Mouse (Mus musculus): ENCODE results near the gene Gucy2c. TPM values are rescaled to one million over a fixed set of nuclear protein-coding genes. Genes with fewer than 3 reads are reported as not detected.
A peak's percentile ranks its signal among the peaks of the same experiment; 100 is the strongest.

The Gucy2c gene
- not detected in 2 replicates for polyA plus RNA-seq (2012; ENCODE audit: insufficient read depth, low replicate concordance)

- Histone ChIP-seq H3K4me1 (no peaks in the 10 kb centered on the region), H3K9me3 (no peaks in the 10 kb centered on the region; the same call in 1 of the 2 replicates), H3K4me3 (replicated peaks) (no peak within 1 kb of the TSS), H3K27me3 (replicated peaks) (peaks cover 4% of the 10 kb centered on the region), H3K36me3 (replicated peaks; ENCODE audit: low read length) (no peaks in the 10 kb centered on the region)
- TF ChIP-seq GATA1 (IDR thresholded peaks at IDR 0.05; ENCODE audit: borderline replicate concordance, low read length) (no peak), FLI1 (IDR thresholded peaks at IDR 0.05; ENCODE audit: low read length) (no peak)
Measured at GRCm38 (mm10) chr6:136781377-136781986, at the start of gene Gucy2c. Gene Gucy2c (minus strand): TSS chr6:136781765.

GRCm38 (mm10) chr6:136828681-136829080 is 47.1 kb upstream of the Gucy2c start:
- peaks cover 23% of the 10 kb centered on the region for H3K36me3 ChIP-seq (replicated peaks; ENCODE audit: low read length)

GRCm38 (mm10) chr6:136827881-136828561 is 46.5 kb upstream of the Gucy2c start, which contains the start of gene Wbp11:
Gene Wbp11 (minus strand): TSS chr6:136828233.
- H3K9me3 ChIP-seq: no peaks in the 10 kb centered on the region
- peaks cover 26% of the 10 kb centered on the region for H3K36me3 ChIP-seq (replicated peaks; ENCODE audit: low read length)
- peak within 1 kb of the TSS; percentile 97 for H3K4me3 ChIP-seq (replicated peaks)
- TF ChIP-seq FLI1 (IDR thresholded peaks at IDR 0.05; ENCODE audit: low read length): peak; percentile 86
- no peak for TF ChIP-seq GATA1 (IDR thresholded peaks at IDR 0.05; ENCODE audit: borderline replicate concordance, low read length)
- peaks cover 29% of the 10 kb centered on the region for H3K4me1 ChIP-seq
- no peaks in the 10 kb centered on the region for H3K27me3 ChIP-seq (replicated peaks)

More at GRCm38 (mm10) chr6:136828681-136829080, 47.1 kb upstream of the Gucy2c start:
- TF ChIP-seq FLI1 (IDR thresholded peaks at IDR 0.05; ENCODE audit: low read length) (no peak), GATA1 (IDR thresholded peaks at IDR 0.05; ENCODE audit: borderline replicate concordance, low read length) (no peak)
- Histone ChIP-seq H3K4me1 (peaks cover 29% of the 10 kb centered on the region), H3K9me3 (no peaks in the 10 kb centered on the region), H3K27me3 (replicated peaks) (no peaks in the 10 kb centered on the region), H3K4me3 (replicated peaks) (peak overlapping the region; percentile 97)

- peaks cover 32% of the 10 kb centered on the region for H3K36me3 ChIP-seq (replicated peaks; ENCODE audit: low read length)
- no peaks in the 10 kb centered on the region for H3K27me3 ChIP-seq (replicated peaks)
- H3K9me3 ChIP-seq: no peaks in the 10 kb centered on the region
- peaks cover 29% of the 10 kb centered on the region for H3K4me1 ChIP-seq
- peak within 1 kb of the TSS; percentile 97 for H3K4me3 ChIP-seq (replicated peaks)
- no peak for TF ChIP-seq GATA1 (IDR thresholded peaks at IDR 0.05; ENCODE audit: borderline replicate concordance, low read length)
- no peak for TF ChIP-seq FLI1 (IDR thresholded peaks at IDR 0.05; ENCODE audit: low read length)
Measured at GRCm38 (mm10) chr6:136827516-136827880, 45.9 kb upstream of the Gucy2c start, which contains the start of gene BC049715. Gene BC049715 (plus strand): TSS chr6:136827626.

- Histone ChIP-seq H3K27me3 (replicated peaks) (no peaks in the 10 kb centered on the region), H3K36me3 (replicated peaks; ENCODE audit: low read length) (peaks cover 35% of the 10 kb centered on the region), H3K9me3 (no peaks in the 10 kb centered on the region), H3K4me1 (peaks cover 28% of the 10 kb centered on the region), H3K4me3 (replicated peaks) (peak overlapping the region; percentile 97)
- TF ChIP-seq GATA1 (IDR thresholded peaks at IDR 0.05; ENCODE audit: borderline replicate concordance, low read length): no peak
- no peak for TF ChIP-seq FLI1 (IDR thresholded peaks at IDR 0.05; ENCODE audit: low read length)
Measured at GRCm38 (mm10) chr6:136827116-136827515, 45.6 kb upstream of the Gucy2c start.

- Histone ChIP-seq H3K27me3 (replicated peaks) (no peaks in the 10 kb centered on the region), H3K9me3 (no peaks in the 10 kb centered on the region), H3K36me3 (replicated peaks; ENCODE audit: low read length) (peaks cover 57% of the 10 kb centered on the region), H3K4me3 (replicated peaks) (no peak overlapping the region), H3K4me1 (peaks cover 20% of the 10 kb centered on the region)
- TF ChIP-seq FLI1 (IDR thresholded peaks at IDR 0.05; ENCODE audit: low read length) (no peak), GATA1 (IDR thresholded peaks at IDR 0.05; ENCODE audit: borderline replicate concordance, low read length) (no peak)
Measured at GRCm38 (mm10) chr6:136824987-136825386, 43.4 kb upstream of the Gucy2c start.

GRCm38 (mm10) chr6:136821086-136821485 is 39.5 kb upstream of the Gucy2c start:
- H3K27me3 ChIP-seq (replicated peaks): no peaks in the 10 kb centered on the region
- no peak overlapping the region for H3K4me3 ChIP-seq (replicated peaks)
- H3K9me3 ChIP-seq: no peaks in the 10 kb centered on the region
- no peak for TF ChIP-seq FLI1 (IDR thresholded peaks at IDR 0.05; ENCODE audit: low read length)
- peaks cover 7% of the 10 kb centered on the region for H3K4me1 ChIP-seq
- H3K36me3 ChIP-seq (replicated peaks; ENCODE audit: low read length): peaks cover 93% of the 10 kb centered on the region

GRCm38 (mm10) chr6:136820381-136820780 is 38.8 kb upstream of the Gucy2c start:
- Histone ChIP-seq H3K27me3 (replicated peaks) (no peaks in the 10 kb centered on the region), H3K4me3 (replicated peaks) (peak overlapping the region; percentile 46), H3K36me3 (replicated peaks; ENCODE audit: low read length) (peaks cover 95% of the 10 kb centered on the region), H3K9me3 (no peaks in the 10 kb centered on the region), H3K4me1 (peaks cover 8% of the 10 kb centered on the region)
- TF ChIP-seq FLI1 (IDR thresholded peaks at IDR 0.05; ENCODE audit: low read length): no peak
- no peak for TF ChIP-seq GATA1 (IDR thresholded peaks at IDR 0.05; ENCODE audit: borderline replicate concordance, low read length)

GRCm38 (mm10) chr6:136817549-136817948 is 36.0 kb upstream of the Gucy2c start:
- no peak for TF ChIP-seq GATA1 (IDR thresholded peaks at IDR 0.05; ENCODE audit: borderline replicate concordance, low read length)
- no peak for TF ChIP-seq FLI1 (IDR thresholded peaks at IDR 0.05; ENCODE audit: low read length)
- peaks cover 98% of the 10 kb centered on the region for H3K36me3 ChIP-seq (replicated peaks; ENCODE audit: low read length)
- no peaks in the 10 kb centered on the region for H3K9me3 ChIP-seq
- no peaks in the 10 kb centered on the region for H3K27me3 ChIP-seq (replicated peaks)
- no peak overlapping the region for H3K4me3 ChIP-seq (replicated peaks)
- H3K4me1 ChIP-seq: peaks cover 19% of the 10 kb centered on the region

- no peak overlapping the region for H3K4me3 ChIP-seq (replicated peaks)
- no peaks in the 10 kb centered on the region for H3K9me3 ChIP-seq
- H3K36me3 ChIP-seq (replicated peaks; ENCODE audit: low read length): peaks cover 98% of the 10 kb centered on the region
- no peaks in the 10 kb centered on the region for H3K27me3 ChIP-seq (replicated peaks)
- no peak for TF ChIP-seq FLI1 (IDR thresholded peaks at IDR 0.05; ENCODE audit: low read length)
- peaks cover 23% of the 10 kb centered on the region for H3K4me1 ChIP-seq
Measured at GRCm38 (mm10) chr6:136816826-136817225, 35.3 kb upstream of the Gucy2c start.

All from megakaryocyte, embryonic 14.5 days (primary cell).